Mouse (Mus musculus) spleen, adult 2 months (tissue): ENCODE results near the gene Me1.

ENCODE experiments used
- CTCF ChIP-seq: fragments of 200-500 bp; IDR thresholded peaks from 2 replicates; pipeline ENCODE4 v1.5.1; 2011; ENCODE audit warnings: mild to moderate bottlenecking, inconsistent platforms; ENCODE audit not compliant: insufficient read depth, insufficient read length, insufficient replicate concordance; ENCODE audit errors: extremely low read depth
- POLR2A ChIP-seq: fragments of 200-500 bp; IDR thresholded peaks from 2 replicates; pipeline ENCODE4 v1.6.1; 2011; ENCODE audit warnings: low read depth, low read length, inconsistent platforms

DNA sequence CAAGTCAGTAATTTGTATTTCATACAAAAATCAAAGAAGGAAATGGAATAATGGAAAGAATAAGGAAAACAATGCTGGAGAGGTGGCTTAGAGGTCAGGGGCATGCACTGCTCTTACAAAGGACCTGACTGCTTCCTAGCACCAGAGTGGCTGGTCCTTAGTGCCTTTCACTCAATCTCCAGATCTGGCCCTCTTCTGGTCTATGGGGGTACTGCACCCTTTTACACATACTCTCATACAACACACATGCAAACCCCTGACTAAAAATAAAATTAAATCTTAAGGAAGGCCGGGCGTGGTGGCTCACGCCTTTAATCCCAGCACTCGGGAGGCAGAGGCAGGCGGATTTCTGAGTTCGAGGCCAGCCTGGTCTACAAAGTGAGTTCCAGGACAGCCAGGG is 34.1 kb downstream of the Me1 start:
- TF ChIP-seq CTCF (no peak), POLR2A (no peak)
